Mouse (Mus musculus): ENCODE data around the gene Pitpnc1. TPM values are rescaled to one million over a fixed set of nuclear protein-coding genes. Genes with fewer than 3 reads are reported as not detected.

The Pitpnc1 gene
- polyA plus RNA-seq, 2 experiments from 2014 or later = 119 to 141 TPM

GRCm38 (mm10) chr11:107437723-107438122 is 32.8 kb downstream of the Pitpnc1 start:
- ATAC-seq = no peak

DNA sequence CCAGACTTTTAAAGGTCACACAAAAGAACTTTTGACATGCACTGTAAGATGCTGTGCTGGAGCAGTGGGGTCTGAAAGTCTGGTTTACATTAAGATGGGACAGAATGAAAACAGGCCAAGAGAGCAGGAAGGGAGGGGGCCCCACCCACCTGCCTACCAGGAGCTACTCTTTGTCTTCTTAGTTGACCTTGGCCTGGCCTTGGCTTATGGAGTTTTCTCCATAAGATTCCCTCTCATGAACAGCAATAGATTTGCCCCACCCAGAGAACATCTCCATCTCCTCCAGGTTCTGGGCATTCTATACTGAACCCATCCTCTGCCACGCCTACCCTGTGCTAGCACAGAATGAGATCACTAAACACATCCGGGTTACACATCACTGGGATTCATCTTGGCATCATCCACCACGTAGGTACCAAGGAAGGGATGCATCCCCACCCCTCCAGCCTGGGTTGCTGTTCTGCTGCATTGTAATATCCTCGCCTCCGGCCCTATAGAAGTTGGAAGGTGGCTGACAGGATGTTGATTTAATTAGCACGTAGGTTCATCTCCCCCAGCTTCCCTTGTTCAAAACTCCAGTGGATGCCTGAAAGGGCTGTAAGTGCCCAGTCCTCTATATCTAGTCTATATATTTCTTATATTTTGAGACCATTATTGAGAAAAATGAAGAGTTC is 34.6 kb downstream of the Pitpnc1 start:
- peak; percentile 53 for ATAC-seq

- ATAC-seq = no peak
Observed at GRCm38 (mm10) chr11:107431197-107431965, 39.1 kb downstream of the Pitpnc1 start.

GRCm38 (mm10) chr11:107428011-107428410 is 42.5 kb downstream of the Pitpnc1 start:
- peak; percentile 95 for ATAC-seq

- no peak for ATAC-seq
Observed at GRCm38 (mm10) chr11:107424176-107424575, 46.3 kb downstream of the Pitpnc1 start.

DNA sequence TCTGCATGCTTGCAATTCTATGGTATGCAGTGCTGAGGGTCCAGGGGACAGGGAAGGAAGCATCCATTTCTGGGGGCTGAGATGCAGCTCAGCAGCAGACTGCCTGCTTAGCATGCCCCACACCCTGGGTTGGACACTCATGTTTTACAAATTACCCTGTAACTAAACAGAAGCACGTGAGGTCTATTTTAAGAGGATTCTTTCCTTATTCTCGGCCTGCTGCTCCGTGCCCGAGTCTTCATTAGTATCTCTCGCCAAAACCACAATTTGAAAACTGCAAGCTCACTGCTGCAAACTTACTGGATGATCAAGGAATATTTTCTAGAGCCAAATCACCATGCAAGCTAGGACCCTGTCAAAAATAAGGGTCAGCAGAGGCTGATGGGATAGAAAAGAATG is 48.1 kb downstream of the Pitpnc1 start:
- ATAC-seq = no peak

DNA sequence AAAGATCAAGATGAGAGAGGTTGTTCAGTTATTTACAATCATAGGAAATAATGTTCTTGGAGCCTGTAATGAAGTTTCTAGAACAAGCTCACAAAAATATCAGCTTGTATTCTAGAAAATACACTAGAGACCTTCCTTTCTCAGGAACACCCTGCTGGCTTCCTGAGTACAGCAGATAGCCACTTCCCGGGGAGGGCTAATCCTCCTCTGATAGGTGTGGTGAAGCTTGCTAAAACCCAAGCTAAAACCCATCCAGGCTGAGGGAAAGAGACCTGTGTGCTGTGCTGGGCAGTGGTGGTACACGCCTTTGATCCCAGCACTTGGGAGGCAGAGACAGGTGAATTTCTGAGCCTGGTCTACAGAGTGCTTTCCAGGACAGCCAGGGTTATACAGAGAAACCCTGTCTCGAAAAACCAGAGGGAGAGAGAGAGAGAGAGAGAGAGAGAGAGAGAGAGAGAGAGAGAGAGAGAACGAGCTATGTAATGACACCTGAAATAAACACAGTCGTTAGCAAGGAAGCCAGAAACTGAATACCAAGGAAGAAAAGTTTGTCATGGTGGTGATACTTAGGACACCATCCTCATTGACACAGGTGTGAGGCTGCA is 48.6 kb downstream of the Pitpnc1 start:
- no peak for ATAC-seq

GRCm38 (mm10) chr11:107419925-107420324 is 50.6 kb downstream of the Pitpnc1 start:
- ATAC-seq = no peak

- ATAC-seq = peak; percentile 98
Observed at GRCm38 (mm10) chr11:107417041-107417583, 53.4 kb downstream of the Pitpnc1 start.

DNA sequence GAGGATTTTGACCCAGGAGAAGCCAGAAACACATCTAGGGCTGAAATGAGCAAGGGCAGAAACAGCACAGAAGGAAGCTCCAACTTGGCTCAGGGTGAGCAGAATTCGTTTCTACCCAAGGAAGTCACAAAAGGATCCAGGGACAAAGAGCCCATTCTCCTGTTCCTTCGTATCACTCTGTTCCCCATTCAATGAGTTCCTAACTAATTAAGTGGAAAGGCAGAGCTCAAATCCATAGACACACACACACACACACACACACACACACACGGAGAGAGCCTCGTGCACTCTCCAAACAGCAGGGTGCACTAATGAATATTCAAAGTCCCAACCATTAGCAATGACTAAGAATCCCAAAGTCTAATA is 54.0 kb downstream of the Pitpnc1 start:
- no peak for ATAC-seq

DNA sequence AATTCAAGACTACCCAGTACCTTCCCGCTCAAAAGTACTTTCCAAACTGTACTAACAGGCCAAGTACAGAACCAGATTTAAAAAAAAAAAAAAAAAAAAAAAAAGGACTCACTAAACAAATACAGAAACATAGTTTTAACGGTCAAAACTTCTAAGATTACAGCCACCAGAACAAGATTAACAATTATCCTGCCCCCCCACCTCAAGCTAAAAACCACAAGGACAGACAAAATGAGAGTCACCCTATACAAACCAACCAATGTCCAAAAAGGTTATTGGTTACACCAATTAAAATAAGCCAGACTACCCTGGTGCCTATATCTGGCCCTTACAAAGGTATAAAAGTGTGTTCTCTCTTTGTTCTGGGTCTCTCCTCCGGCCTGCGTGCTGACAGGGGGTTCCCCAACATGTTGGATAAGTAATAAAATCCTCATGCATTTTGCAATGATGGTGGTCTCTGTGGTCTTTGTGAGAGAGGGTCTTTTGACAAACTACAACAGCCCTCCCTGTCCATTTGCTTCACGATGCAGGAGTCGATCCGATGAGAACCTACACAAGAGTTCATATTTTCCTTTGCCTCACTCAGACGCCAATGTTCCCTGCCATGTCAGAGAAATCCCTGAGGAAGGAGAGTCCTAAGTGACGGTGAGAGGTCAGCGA is 54.5 kb downstream of the Pitpnc1 start:
- no peak for ATAC-seq

DNA sequence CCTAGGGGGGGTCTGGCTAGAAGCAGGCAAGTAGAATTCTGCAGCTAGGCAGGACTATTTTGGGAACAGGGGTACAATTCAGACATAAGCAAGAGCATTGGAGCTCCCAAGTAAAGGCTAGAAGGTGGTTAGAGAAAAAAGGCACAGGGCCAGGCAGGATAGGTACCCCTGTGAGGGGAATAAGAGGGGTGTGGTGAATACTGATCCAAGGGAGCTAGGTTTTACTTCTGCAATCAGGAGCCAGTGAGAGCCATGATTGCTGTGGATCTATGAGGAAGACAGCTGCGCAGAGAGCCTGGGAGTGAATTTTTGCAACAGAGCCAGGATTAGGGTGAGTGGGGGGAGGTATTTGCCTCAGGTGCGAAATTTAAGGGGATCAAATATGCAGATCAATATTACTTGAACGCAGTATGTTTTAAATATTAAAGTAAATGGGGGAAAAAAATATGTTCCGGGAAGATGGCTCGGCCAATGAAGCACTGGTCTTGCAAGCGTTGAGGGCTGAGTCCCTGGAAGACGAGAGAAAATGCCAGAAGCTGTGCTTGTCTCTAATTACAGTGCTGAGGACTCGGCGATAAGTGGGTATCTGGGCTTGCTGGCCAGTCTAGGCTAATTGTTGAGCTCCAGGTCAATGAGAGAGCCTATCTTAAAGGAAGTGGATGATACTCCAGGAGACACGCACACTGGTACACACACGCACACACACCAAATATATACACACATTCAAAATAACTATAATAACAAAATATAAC is 55.3 kb downstream of the Pitpnc1 start:
- ATAC-seq = no peak

DNA sequence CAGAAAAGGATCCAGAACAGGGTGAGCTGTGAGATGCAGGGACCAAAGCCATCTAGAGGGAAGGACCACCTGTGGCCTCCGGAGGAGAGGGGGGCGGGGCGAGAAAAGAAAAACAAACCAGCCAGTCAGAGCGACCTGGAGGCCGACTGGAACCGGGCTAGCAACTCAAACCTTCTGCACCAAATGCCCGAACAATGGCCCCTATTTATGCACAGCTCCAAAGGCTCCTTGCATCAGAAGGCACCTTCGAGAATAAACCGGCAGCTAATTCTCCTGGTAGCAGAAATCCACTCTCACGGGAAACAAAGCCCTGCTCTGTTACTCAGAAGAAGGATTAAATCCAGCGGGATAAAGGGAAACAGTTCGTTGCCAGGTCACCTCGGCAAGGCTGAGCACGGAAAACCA is 57.2 kb downstream of the Pitpnc1 start:
- ATAC-seq = no peak

- ATAC-seq = no peak
Observed at GRCm38 (mm10) chr11:107412128-107412527, 58.4 kb downstream of the Pitpnc1 start.

DNA sequence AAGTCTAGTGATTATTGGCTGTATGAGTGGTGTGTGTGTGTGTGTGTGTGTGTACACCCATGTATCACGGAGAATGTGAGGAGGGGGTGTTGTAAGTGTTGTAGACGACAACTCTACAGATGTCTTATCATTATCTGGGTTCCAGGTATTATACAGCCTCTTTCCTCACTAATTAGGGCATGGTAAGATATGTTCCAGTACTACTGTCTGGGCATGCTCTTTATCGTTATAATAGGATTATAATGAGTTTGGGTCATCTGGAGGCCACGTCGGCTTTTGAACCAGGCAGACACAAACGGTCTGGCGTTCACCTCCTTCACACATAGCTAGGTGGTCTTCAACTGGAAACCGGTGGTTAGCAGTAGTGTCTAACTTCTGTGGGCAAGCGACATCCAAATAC is 58.9 kb downstream of the Pitpnc1 start:
- no peak for ATAC-seq

- ATAC-seq = no peak
Observed at GRCm38 (mm10) chr11:107410804-107411203, 59.7 kb downstream of the Pitpnc1 start.

DNA sequence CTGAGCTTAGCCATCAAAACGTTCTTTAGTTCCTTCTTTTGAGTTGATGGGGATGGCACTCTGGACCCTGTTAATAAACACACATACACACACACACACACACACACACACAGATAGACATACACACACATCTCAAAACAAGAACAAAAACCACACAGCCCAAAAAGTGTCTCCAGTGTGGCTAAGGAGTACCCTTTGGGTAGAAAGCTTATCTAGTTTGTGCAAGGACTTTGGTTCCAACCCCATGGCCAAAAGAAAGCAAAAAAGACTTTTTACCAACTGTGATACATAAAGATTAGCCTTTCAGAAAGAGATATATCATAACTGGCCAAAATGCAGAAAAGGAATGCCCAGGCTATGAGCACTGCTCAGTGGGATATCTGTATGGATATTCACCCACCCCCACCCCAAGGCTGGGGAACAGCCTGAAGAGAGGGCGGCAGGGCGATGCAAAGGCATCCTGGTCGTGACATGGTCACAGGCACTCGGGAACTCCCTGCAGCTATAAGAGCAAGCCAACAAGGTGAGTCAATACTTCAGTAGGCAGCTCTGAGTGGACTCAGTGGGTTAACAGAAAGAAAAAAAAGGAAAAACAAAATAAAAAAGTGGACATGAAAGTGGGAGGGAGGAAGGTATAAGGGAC is 60.3 kb downstream of the Pitpnc1 start:
- ATAC-seq = no peak

GRCm38 (mm10) chr11:107408886-107409285 is 61.6 kb downstream of the Pitpnc1 start:
- ATAC-seq = no peak

DNA sequence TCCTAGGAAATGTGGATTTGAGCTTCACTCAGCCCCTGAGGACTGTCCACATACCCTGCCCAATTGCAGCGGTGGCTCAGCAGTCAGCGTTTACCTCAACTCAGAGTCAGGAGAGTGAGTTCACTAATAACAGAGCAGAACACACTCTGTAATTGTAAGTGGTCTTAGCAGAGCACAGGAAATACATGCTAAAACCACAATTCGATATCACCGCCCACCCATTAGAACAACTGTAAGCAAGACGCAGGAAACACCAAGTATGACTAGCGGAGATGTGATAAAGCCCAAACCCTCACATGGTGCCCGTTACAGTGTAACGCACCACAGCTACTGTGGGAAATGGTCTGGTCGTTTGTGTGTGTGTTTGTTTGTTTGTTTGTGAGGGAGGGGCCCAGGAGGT is 62.8 kb downstream of the Pitpnc1 start:
- ATAC-seq = peak; percentile 87

DNA sequence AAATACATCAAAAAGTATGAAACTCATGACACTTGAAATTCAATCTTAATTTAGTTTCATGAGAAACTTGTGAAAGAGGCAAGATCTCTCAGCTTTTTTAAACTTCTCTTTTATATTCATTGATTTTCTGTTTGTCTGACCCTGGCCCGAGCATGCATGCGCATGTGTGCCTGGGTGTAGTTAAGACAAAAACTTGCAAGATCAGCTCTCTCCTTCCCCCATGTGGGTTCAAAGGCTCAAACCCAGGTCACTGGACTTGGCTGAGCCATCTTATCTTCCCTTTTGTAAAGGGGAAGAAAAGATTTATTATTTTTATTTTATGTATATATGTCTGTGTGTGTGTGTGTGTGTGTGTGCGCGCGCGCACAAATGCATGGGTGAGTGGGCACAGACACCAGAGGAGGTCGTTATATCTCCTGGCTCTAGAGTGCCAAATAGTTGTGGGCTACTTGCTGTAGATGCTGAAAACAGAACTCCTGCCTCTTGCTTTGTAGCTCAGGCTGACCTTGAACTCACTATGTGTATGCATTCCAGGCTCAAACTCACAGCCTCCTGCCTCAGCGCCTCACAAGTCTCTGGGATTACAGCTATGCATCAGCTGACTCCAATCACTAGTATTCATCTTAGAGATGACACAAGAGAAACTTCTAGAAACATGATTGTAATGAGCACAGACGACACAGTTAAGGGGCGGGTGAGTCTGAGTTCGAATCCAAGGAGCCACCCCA is 64.7 kb downstream of the Pitpnc1 start:
- ATAC-seq = no peak

DNA sequence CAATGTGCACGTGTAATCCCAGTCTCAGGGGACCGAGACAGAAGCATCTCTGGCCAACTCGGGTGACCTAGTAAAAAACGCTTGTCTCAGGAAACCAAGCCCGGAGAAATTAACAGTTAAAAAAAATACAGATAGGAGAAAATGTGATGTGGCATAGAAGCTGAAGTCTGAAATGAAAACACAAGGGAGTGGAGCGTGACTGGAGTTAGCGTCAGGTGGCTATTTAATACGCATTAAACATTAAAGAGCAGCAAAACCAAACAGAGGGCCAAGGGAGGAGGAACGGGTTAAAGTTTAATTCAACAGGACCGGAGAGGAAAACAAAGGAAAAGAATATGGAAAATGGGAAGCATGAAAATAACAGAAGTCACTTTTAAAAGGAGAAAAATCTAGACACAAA is 67.2 kb downstream of the Pitpnc1 start:
- no peak for ATAC-seq

All from CD4-positive, CD25-positive, alpha-beta regulatory T cell, adult 4 months (primary cell).